Comparison of ENCODE assay signal across 8 mouse cellular contexts in the genomic region with DNA sequence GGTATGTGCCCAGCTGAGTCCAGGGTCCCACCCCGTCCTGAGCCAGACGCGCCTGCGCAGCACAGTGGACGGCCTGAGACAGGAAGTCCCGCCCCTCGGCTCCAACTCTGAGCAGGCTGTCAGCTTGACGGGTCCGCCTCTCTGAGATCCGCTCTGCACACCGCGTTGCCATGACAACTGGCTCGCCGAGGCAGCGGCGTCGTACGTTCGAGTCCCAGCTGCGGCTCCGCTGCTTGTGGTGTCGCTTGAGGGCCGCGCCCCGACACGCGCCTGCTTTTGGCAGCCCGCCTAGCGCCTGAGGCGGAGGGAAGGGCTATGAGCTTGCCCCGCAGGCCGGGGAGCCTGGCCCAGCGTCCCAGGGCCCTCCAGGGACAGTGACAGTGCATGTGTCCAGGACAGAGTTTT. TPM values are rescaled to one million over a fixed set of nuclear protein-coding genes. Genes with fewer than 3 reads are reported as not detected.
A peak's percentile ranks its signal among the peaks of the same experiment; 100 is the strongest.
DNase-seq lines count a peak whose midpoint lies in the region; ATAC-seq lines count a peak whose summit lies in the region.

No protein-coding gene starts in this region.

- no peaks in the 10 kb centered on the region for H3K9me3 ChIP-seq in forebrain, embryonic 10.5 days
- H3K9me3 ChIP-seq in heart, embryonic 16.5 days (replicated peaks; ENCODE audit: control insufficient read depth, low read length), result no peaks in the 10 kb centered on the region
- no peaks in the 10 kb centered on the region for H3K9me3 ChIP-seq in neural tube, embryonic 14.5 days (ENCODE audit: control insufficient read depth, low read length)

- peaks cover 6% of the 10 kb centered on the region; the same call in 1 of the 2 replicates for H3K4me1 ChIP-seq in brown adipose tissue, adult 24 weeks (ENCODE audit: control insufficient read depth, insufficient read depth, insufficient read length, low read length)
- H3K4me1 ChIP-seq in forebrain, embryonic 10.5 days, result peaks cover 5% of the 10 kb centered on the region
- H3K4me1 ChIP-seq in heart, embryonic 16.5 days (ENCODE audit: control insufficient read depth, insufficient read depth, low read length), result peaks cover 2% of the 10 kb centered on the region; the same call in 1 of the 2 replicates
- peaks cover 3% of the 10 kb centered on the region; the same call in 1 of the 2 replicates for H3K4me1 ChIP-seq in neural tube, embryonic 14.5 days (ENCODE audit: control insufficient read depth, insufficient read depth, low read length)

- H3K27me3 ChIP-seq in forebrain, embryonic 10.5 days (ENCODE audit: poor library complexity, severe bottlenecking), result peaks cover 3% of the 10 kb centered on the region; the same call in 1 of the 2 replicates
- no peaks in the 10 kb centered on the region for H3K27me3 ChIP-seq in heart, embryonic 16.5 days (ENCODE audit: control insufficient read depth, insufficient read depth, low read length)
- H3K27me3 ChIP-seq in neural tube, embryonic 14.5 days (ENCODE audit: control insufficient read depth, insufficient read depth, low read length), result no peaks in the 10 kb centered on the region

- 3% methylated on average over 33 of the region's 33 CpGs for WGBS in forebrain, embryonic 10.5 days
- WGBS in heart, embryonic 16.5 days, result under 1% methylated on average over 33 of the region's 33 CpGs
- under 1% methylated on average over 33 of the region's 33 CpGs for WGBS in neural tube, embryonic 14.5 days

- no peak overlapping the region for H3K27ac ChIP-seq in brown adipose tissue, adult 24 weeks (replicated peaks; ENCODE audit: low read depth, low read length)
- H3K27ac ChIP-seq in forebrain, embryonic 10.5 days, result peak overlapping the region; percentile 84
- H3K27ac ChIP-seq in heart, embryonic 16.5 days (ENCODE audit: low read length), result no peak overlapping the region
- H3K27ac ChIP-seq in neural tube, embryonic 14.5 days (ENCODE audit: low read depth, low read length), result 0 out of 2 replicates have a peak overlapping the region, but pooled peaks have one; percentile 44

- H3K36me3 ChIP-seq in forebrain, embryonic 10.5 days (replicated peaks), result no peaks in the 10 kb centered on the region
- no peaks in the 10 kb centered on the region for H3K36me3 ChIP-seq in heart, embryonic 16.5 days (ENCODE audit: control insufficient read depth, insufficient read depth)
- H3K36me3 ChIP-seq in neural tube, embryonic 14.5 days (ENCODE audit: control insufficient read depth, insufficient read depth, low read length), result no peaks in the 10 kb centered on the region

- DNase-seq in CD4-positive helper T cell, adult 2 months (ENCODE audit: low read depth, low spot score), result peak; percentile 89
- DNase-seq in forebrain, embryonic 10.5 days (ENCODE audit: extremely low spot score, low spot score), result peak; percentile 89
- DNase-seq in kidney, postnatal 14 days, result peak; percentile 92
- DNase-seq in lung, adult 18-20 months, result peak; percentile 90 to 94
- peak; percentile 73 for DNase-seq in telencephalon, adult 2 months (ENCODE audit: low read depth, low spot score)

- peak; percentile 97 for ATAC-seq in heart, embryonic 16.5 days (replicated peaks; ENCODE audit: extremely low read depth, insufficient read depth, low FRiP score)
- peak; percentile 97 for ATAC-seq in neural tube, embryonic 14.5 days (ENCODE audit: low read depth)

- peak overlapping the region; percentile 54 for H3K4me3 ChIP-seq in brown adipose tissue, adult 24 weeks (ENCODE audit: insufficient read depth, low read depth, low read length)
- H3K4me3 ChIP-seq in forebrain, embryonic 10.5 days, result peak overlapping the region; percentile 54
- peak overlapping the region; percentile 60 for H3K4me3 ChIP-seq in heart, embryonic 16.5 days (ENCODE audit: low read length)
- peak overlapping the region; percentile 30; the same call in 1 of the 2 replicates for H3K4me3 ChIP-seq in neural tube, embryonic 14.5 days (ENCODE audit: low read depth, low read length)

- H3K4me2 ChIP-seq in heart, embryonic 16.5 days (ENCODE audit: low read depth, low read length), result peak overlapping the region; percentile 71
- peak overlapping the region; percentile 59 for H3K4me2 ChIP-seq in neural tube, embryonic 14.5 days (ENCODE audit: low read depth, low read length)

- H3K9ac ChIP-seq in heart, embryonic 16.5 days (ENCODE audit: low read length), result peak overlapping the region; percentile 76
- peak overlapping the region; percentile 50; the same call in 1 of the 2 replicates for H3K9ac ChIP-seq in neural tube, embryonic 14.5 days (replicated peaks; ENCODE audit: low read depth, low read length)

RNA-seq across cellular contexts. Expression of gene Nptx1, which starts 23.0 kb away (rescaled TPM):
- polyA plus RNA-seq in brown adipose tissue, adult 24 weeks (2012; ENCODE audit: insufficient read depth, insufficient read length, missing spikeins), result not detected in 2 replicates
- polyA plus RNA-seq in forebrain, embryonic 10.5 days (2016; fragmentation: Nextera tagmentation; extraction: Ambion mirVana), result 1.4 and 1.7 TPM in 2 replicates
- polyA plus RNA-seq in heart, embryonic 16.5 days (2015; fragmentation: Nextera tagmentation; extraction: Ambion mirVana), result 0.69 and 0.74 TPM in 2 replicates
- polyA plus RNA-seq in neural tube, embryonic 14.5 days (2014; fragmentation: Nextera tagmentation; extraction: Ambion mirVana), result 23.7 and 27.4 TPM in 2 replicates

RNA-seq across cellular contexts. Expression of gene Endov, which starts 33.4 kb away (rescaled TPM):
- 2.1 and 2.5 TPM in 2 replicates for polyA plus RNA-seq in brown adipose tissue, adult 24 weeks (2012; ENCODE audit: insufficient read depth, insufficient read length, missing spikeins)
- polyA plus RNA-seq in forebrain, embryonic 10.5 days (2016; fragmentation: Nextera tagmentation; extraction: Ambion mirVana), result 24.0 and 24.5 TPM in 2 replicates
- 9.6 and 11.1 TPM in 2 replicates for polyA plus RNA-seq in heart, embryonic 16.5 days (2015; fragmentation: Nextera tagmentation; extraction: Ambion mirVana)
- 12.7 and 13.8 TPM in 2 replicates for polyA plus RNA-seq in neural tube, embryonic 14.5 days (2014; fragmentation: Nextera tagmentation; extraction: Ambion mirVana)

Comparison
In these comparisons a context has a peak if more than half of its experiments do, and no peak if none do; other contexts are left out.
1. H3K27ac ChIP-seq: peak in forebrain, embryonic 10.5 days (single experiment) and neural tube, embryonic 14.5 days (single experiment); none in brown adipose tissue, adult 24 weeks (single experiment) and heart, embryonic 16.5 days (single experiment).
2. Peak in every context shown above with its lines, with median percentiles within 50 percentile points of each other: DNase-seq and H3K4me3 ChIP-seq.